Mouse (Mus musculus) cerebellum, adult 8-10 months (tissue): Measurements from ENCODE around the gene Garem2.

Experiments used
- DNase-seq: peaks from one replicate; pipeline ENCODE4 v3.0.0; 2022

Garem2 gene

GRCm38 (mm10) chr5:30154474-30155394, 49.8 kb downstream of the Garem2 start, which contains the start of the genes Hadha and Hadhb:
Gene Hadha, minus strand, starts transcription at chr5:30155162.
Gene Hadhb, plus strand, starts transcription at chr5:30155248.
- DNase-seq, result peak; percentile 96

- DNase-seq, result no peak
Observed at GRCm38 (mm10) chr5:30155395-30155792, 50.4 kb downstream of the Garem2 start.

GRCm38 (mm10) chr5:30155821-30156629, 51.1 kb downstream of the Garem2 start:
- no peak for DNase-seq

- peak; percentile 11 for DNase-seq
Observed at GRCm38 (mm10) chr5:30159601-30160000, 54.6 kb downstream of the Garem2 start.

GRCm38 (mm10) chr5:30161836-30162235, 56.9 kb downstream of the Garem2 start:
- DNase-seq, result no peak

- no peak for DNase-seq
Observed at GRCm38 (mm10) chr5:30162339-30162738, 57.4 kb downstream of the Garem2 start.

GRCm38 (mm10) chr5:30165234-30165946, 60.4 kb downstream of the Garem2 start:
- no peak for DNase-seq
